Mouse (Mus musculus) MEL (cell line): ENCODE measurements around the gene Pard3b. TPM values are rescaled to one million over a fixed set of nuclear protein-coding genes. Genes with fewer than 3 reads are reported as not detected.

Experiments used
- DNase-seq: peaks from one replicate; pipeline ENCODE4 v3.0.0; 2011; ENCODE audit warnings: low read depth, low spot score
- H3K27ac ChIP-seq: 2 replicates; pipeline ENCODE4 v1.5.1; 2012; ENCODE audit warnings: low read depth, mild to moderate bottlenecking, control low read depth, low read length, moderate library complexity; ENCODE audit not compliant: control insufficient read depth
- H3K27me3 ChIP-seq, 2 experiments: fragments of 150-350 bp in 1 of 2; sonication (generic) in 1 of 2; 2 replicates each; pipeline ENCODE4 v1.6.1; 2012; ENCODE audit warnings: low read length in 2 of 2, mild to moderate bottlenecking in 2 of 2, improper control_type of control experiment in 1 of 2, moderate library complexity in 1 of 2; ENCODE audit not compliant: insufficient read depth in 2 of 2, control insufficient read depth in 1 of 2
- H3K36me3 ChIP-seq, 2 experiments: 2 replicates each; pipeline ENCODE4 v1.6.1; 2012 to 2014; ENCODE audit warnings: low read length in 2 of 2, improper control_type of control experiment in 1 of 2, inconsistent platforms in 1 of 2, mild to moderate bottlenecking in 1 of 2; ENCODE audit not compliant: insufficient read depth in 2 of 2, control insufficient read depth in 1 of 2
- H3K4me1 ChIP-seq, 2 experiments: fragments of 150-350 bp in 1 of 2; sonication (generic) in 1 of 2; 2 replicates each; pipeline ENCODE4 v1.6.1; 2012; ENCODE audit warnings: low read length in 2 of 2, improper control_type of control experiment in 1 of 2, mild to moderate bottlenecking in 1 of 2; ENCODE audit not compliant: insufficient read depth in 2 of 2, control insufficient read depth in 1 of 2
- H3K4me3 ChIP-seq, 2 experiments: fragments of 150-350 bp in 1 of 2; sonication (generic) in 1 of 2; 2 replicates each; pipeline ENCODE4 v1.5.1; 2012; ENCODE audit warnings: low read depth in 2 of 2, low read length in 2 of 2, mild to moderate bottlenecking in 2 of 2, moderate library complexity in 2 of 2, control low read depth in 1 of 2, improper control_type of control experiment in 1 of 2; ENCODE audit not compliant: control insufficient read depth in 1 of 2, insufficient read depth in 1 of 2
- H3K79me2 ChIP-seq: 2 replicates; pipeline ENCODE4 v1.6.1; 2012; ENCODE audit warnings: mild to moderate bottlenecking, low read length, moderate library complexity; ENCODE audit not compliant: control insufficient read depth, poor library complexity, insufficient read depth
- H3K9ac ChIP-seq: 2 replicates; pipeline ENCODE4 v1.6.1; 2012; ENCODE audit warnings: low read depth, mild to moderate bottlenecking, control low read depth, low read length, moderate library complexity; ENCODE audit not compliant: control insufficient read depth, poor library complexity, severe bottlenecking
- H3K9me3 ChIP-seq: fragments of 150-350 bp; sonication (generic); replicated peaks from 2 replicates; pipeline ENCODE4 v1.6.1; 2012; ENCODE audit warnings: mild to moderate bottlenecking, low read length, improper control_type of control experiment, moderate library complexity; ENCODE audit not compliant: insufficient read depth
- CTCF ChIP-seq, 3 experiments: IDR thresholded peaks in 2 of 3; conservative IDR thresholded peaks in 1 of 3; 2 replicates each; pipeline ENCODE4 v1.5.1; 2011 to 2012; ENCODE audit warnings: low read length in 3 of 3, low read depth in 2 of 3, mild to moderate bottlenecking in 2 of 3, improper control_type of control experiment in 1 of 3, inconsistent platforms in 1 of 3, mixed read lengths in 1 of 3, moderate library complexity in 1 of 3; ENCODE audit not compliant: control insufficient read depth in 1 of 3, insufficient read depth in 1 of 3, poor library complexity in 1 of 3, severe bottlenecking in 1 of 3
- EP300 ChIP-seq, 2 experiments: IDR thresholded peaks; 2 replicates each; pipeline ENCODE4 v1.6.1; 2011; ENCODE audit warnings: improper control_type of control experiment in 2 of 2, low read length in 2 of 2, low read depth in 1 of 2, mild to moderate bottlenecking in 1 of 2
- ETS1 ChIP-seq: IDR thresholded peaks from 2 replicates; pipeline ENCODE4 v1.6.1; 2012; ENCODE audit warnings: low read depth, mild to moderate bottlenecking, inconsistent platforms, low read length, improper control_type of control experiment, moderate library complexity
- GATA1 ChIP-seq: IDR thresholded peaks from 2 replicates; pipeline ENCODE4 v1.6.1; 2011; ENCODE audit warnings: low read depth, low read length, improper control_type of control experiment
- HCFC1 ChIP-seq: IDR thresholded peaks from 2 replicates; pipeline ENCODE4 v1.6.1; 2012; ENCODE audit warnings: low read depth, mild to moderate bottlenecking, inconsistent platforms, low read length, improper control_type of control experiment, moderate library complexity
- KAT2A ChIP-seq: conservative IDR thresholded peaks from 2 replicates; pipeline ENCODE4 v1.6.1; 2012; ENCODE audit warnings: low read depth, low read length, improper control_type of control experiment, inconsistent platforms
- MAFK ChIP-seq: IDR thresholded peaks from 2 replicates; pipeline ENCODE4 v1.6.1; 2011; ENCODE audit warnings: low read depth, mild to moderate bottlenecking, low read length, improper control_type of control experiment, borderline replicate concordance
- MAZ ChIP-seq: IDR thresholded peaks from 2 replicates; pipeline ENCODE4 v1.6.1; 2012; ENCODE audit warnings: low read depth, mild to moderate bottlenecking, inconsistent platforms, low read length, improper control_type of control experiment
- MEF2A ChIP-seq: IDR thresholded peaks from 2 replicates; pipeline ENCODE4 v1.6.1; 2014; ENCODE audit warnings: low read depth, mild to moderate bottlenecking, inconsistent platforms, low read length, improper control_type of control experiment; ENCODE audit not compliant: poor library complexity, insufficient replicate concordance, severe bottlenecking; ENCODE audit errors: extremely low read depth
- MYB ChIP-seq: IDR thresholded peaks from 2 replicates; pipeline ENCODE4 v1.6.1; 2011; ENCODE audit warnings: mild to moderate bottlenecking, low read depth, low read length, improper control_type of control experiment
- MYC ChIP-seq: IDR thresholded peaks from 2 replicates; pipeline ENCODE4 v1.6.1; 2011; ENCODE audit warnings: low read depth, mild to moderate bottlenecking, low read length, improper control_type of control experiment, moderate library complexity
- NRF1 ChIP-seq: IDR thresholded peaks from 2 replicates; pipeline ENCODE4 v1.6.1; 2014; ENCODE audit warnings: low read depth, mild to moderate bottlenecking, inconsistent platforms, low read length, improper control_type of control experiment, moderate library complexity; ENCODE audit not compliant: poor library complexity, insufficient read depth, severe bottlenecking
- POLR2AphosphoS2 ChIP-seq: IDR thresholded peaks from 2 replicates; pipeline ENCODE4 v1.6.1; 2011; ENCODE audit warnings: low read length, improper control_type of control experiment
- RAD21 ChIP-seq: IDR thresholded peaks from 2 replicates; pipeline ENCODE4 v1.6.1; 2011; ENCODE audit warnings: mild to moderate bottlenecking, low read depth, low read length, improper control_type of control experiment
- RCOR1 ChIP-seq: IDR thresholded peaks from 2 replicates; pipeline ENCODE4 v1.6.1; 2012; ENCODE audit warnings: low read depth, mild to moderate bottlenecking, inconsistent platforms, low read length, improper control_type of control experiment
- SIN3A ChIP-seq: IDR thresholded peaks from 2 replicates; pipeline ENCODE4 v1.6.1; 2012; ENCODE audit warnings: low read length, improper control_type of control experiment, inconsistent platforms
- TBP ChIP-seq: IDR thresholded peaks from 2 replicates; pipeline ENCODE4 v1.8.0; 2011; ENCODE audit warnings: low read depth, low read length, improper control_type of control experiment
- TCF12 ChIP-seq: IDR thresholded peaks from 2 replicates; pipeline ENCODE4 v1.6.1; 2014; ENCODE audit warnings: low read depth, mild to moderate bottlenecking, inconsistent platforms, low read length, improper control_type of control experiment, moderate library complexity
- USF2 ChIP-seq, 2 experiments: IDR thresholded peaks; 2 replicates each; pipeline ENCODE4 v1.6.1; 2011 to 2012; ENCODE audit warnings: improper control_type of control experiment in 2 of 2, low read length in 2 of 2, borderline replicate concordance in 1 of 2, inconsistent platforms in 1 of 2, low read depth in 1 of 2, mild to moderate bottlenecking in 1 of 2; ENCODE audit not compliant: insufficient read depth in 1 of 2
- ZKSCAN1 ChIP-seq: IDR thresholded peaks from 2 replicates; pipeline ENCODE4 v1.6.1; 2012; ENCODE audit warnings: low read depth, mild to moderate bottlenecking, inconsistent platforms, low read length, improper control_type of control experiment, moderate library complexity
- ZMIZ1 ChIP-seq: IDR thresholded peaks from 2 replicates; pipeline ENCODE4 v1.6.1; 2012; ENCODE audit warnings: low read depth, mild to moderate bottlenecking, inconsistent platforms, low read length, improper control_type of control experiment, moderate library complexity
- polyA plus RNA-seq, 2 experiments: library from polyadenylated mRNA; stranded (reverse) in 1 of 2; unstranded in 1 of 2; fragments of >175 nt in 1 of 2; fragments of >200 nt in 1 of 2; gene quantifications; 2 replicates each; pipeline versions ENCODE4 v1.2.1 to v1.2.4; 2012; ENCODE audit warnings: low replicate concordance in 2 of 2, low read depth in 1 of 2; ENCODE audit not compliant: insufficient read length in 2 of 2, insufficient read depth in 1 of 2, missing spikeins in 1 of 2
- total RNA-seq: library from RNA; depleted of rRNA; stranded (reverse); fragments of 300-350 nt; gene quantifications from 2 replicates; pipeline ENCODE4 v1.2.3, GENCODE M21; 2012

Gene Pard3b
- total and polyA plus RNA-seq, 3 experiments: not detected

- H3K79me2 ChIP-seq: no peaks in the 10 kb centered on the region
- H3K36me3 ChIP-seq: no peaks in the 10 kb centered on the region
- no peak for TF ChIP-seq HCFC1
- no peak for TF ChIP-seq NRF1
- no peak for TF ChIP-seq MEF2A
- TF ChIP-seq KAT2A: no peak
- no peak for TF ChIP-seq POLR2AphosphoS2
- no peak for TF ChIP-seq GATA1
- TF ChIP-seq USF2 (IDR thresholded peaks at IDR 0.05; ENCODE audit: borderline replicate concordance in 1 of 2, insufficient read depth in 1 of 2, low read depth in 1 of 2, low read length in 2 of 2): no peak
- TF ChIP-seq MAZ: no peak
- no peak for TF ChIP-seq ETS1
- no peak for TF ChIP-seq TCF12
- no peak for TF ChIP-seq EP300 (IDR thresholded peaks at IDR 0.05; ENCODE audit: low read depth in 1 of 2, low read length in 2 of 2)
- no peaks in the 10 kb centered on the region for H3K27me3 ChIP-seq
- no peaks in the 10 kb centered on the region for H3K9me3 ChIP-seq
- H3K4me3 ChIP-seq: no peak overlapping the region
- no peak overlapping the region for H3K27ac ChIP-seq
- DNase-seq: no peak
- no peak overlapping the region for H3K9ac ChIP-seq
- H3K4me1 ChIP-seq: no peaks in the 10 kb centered on the region
These were observed 797.7 kb downstream of the Pard3b start for GRCm38 (mm10) chr1:62436304-62436703.

GRCm38 (mm10) chr1:62437493-62437892 lies 798.9 kb downstream of the Pard3b start:
- TF ChIP-seq HCFC1 (no peak), ZMIZ1 (no peak), GATA1 (no peak), SIN3A (no peak), MAZ (no peak), CTCF (IDR thresholded peaks at IDR 0.05 in 2 of 3, conservative IDR thresholded peaks at IDR 0.05 in 1 of 3; ENCODE audit: control insufficient read depth in 1 of 3, insufficient read depth in 1 of 3, low read depth in 2 of 3, low read length in 3 of 3, poor library complexity in 1 of 3, severe bottlenecking in 1 of 3) (no peak), USF2 (IDR thresholded peaks at IDR 0.05; ENCODE audit: borderline replicate concordance in 1 of 2, insufficient read depth in 1 of 2, low read depth in 1 of 2, low read length in 2 of 2) (no peak), MYC (no peak), MAFK (no peak), MYB (no peak), TBP (no peak), ETS1 (no peak), RAD21 (no peak), RCOR1 (no peak), ZKSCAN1 (no peak)
- H3K9me3 ChIP-seq: no peaks in the 10 kb centered on the region
- no peaks in the 10 kb centered on the region for H3K27me3 ChIP-seq
- no peak for DNase-seq
- no peaks in the 10 kb centered on the region for H3K79me2 ChIP-seq
- no peak overlapping the region for H3K9ac ChIP-seq
- no peaks in the 10 kb centered on the region for H3K36me3 ChIP-seq
- no peak overlapping the region for H3K4me3 ChIP-seq
- H3K27ac ChIP-seq: no peak overlapping the region
- no peaks in the 10 kb centered on the region for H3K4me1 ChIP-seq
